Mouse (Mus musculus): ENCODE measurements around the gene Recql5.

DNA sequence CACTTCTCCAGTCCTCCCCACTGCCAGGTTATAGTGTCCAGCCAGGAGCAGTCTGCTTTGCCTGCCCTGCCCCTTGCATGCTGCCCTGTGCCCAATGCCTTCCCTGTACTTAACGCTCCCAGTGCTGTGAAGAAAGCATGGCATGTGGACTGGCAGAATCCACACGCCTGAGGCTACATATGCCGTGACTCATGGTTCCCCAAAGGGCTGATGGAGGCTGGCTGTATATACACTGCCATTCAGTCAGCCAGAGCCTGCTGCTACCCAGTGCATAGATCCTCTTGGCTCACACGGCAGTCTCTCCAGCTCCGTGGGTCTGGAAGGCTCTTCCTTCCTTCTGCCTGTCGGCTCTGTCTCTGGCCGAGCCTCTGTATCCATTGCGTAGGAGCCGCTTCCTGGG lies 15.0 kb upstream of the Recql5 start:
- TF ChIP-seq CTCF (IDR thresholded peaks at IDR 0.05) = no peak
- TF ChIP-seq EP300 (IDR thresholded peaks at IDR 0.05; ENCODE audit: insufficient read depth, low read depth, low read length) = no peak

All from heart, adult 2 months (tissue).